Mouse (Mus musculus): ENCODE measurements around the gene Gm38392.

DNA sequence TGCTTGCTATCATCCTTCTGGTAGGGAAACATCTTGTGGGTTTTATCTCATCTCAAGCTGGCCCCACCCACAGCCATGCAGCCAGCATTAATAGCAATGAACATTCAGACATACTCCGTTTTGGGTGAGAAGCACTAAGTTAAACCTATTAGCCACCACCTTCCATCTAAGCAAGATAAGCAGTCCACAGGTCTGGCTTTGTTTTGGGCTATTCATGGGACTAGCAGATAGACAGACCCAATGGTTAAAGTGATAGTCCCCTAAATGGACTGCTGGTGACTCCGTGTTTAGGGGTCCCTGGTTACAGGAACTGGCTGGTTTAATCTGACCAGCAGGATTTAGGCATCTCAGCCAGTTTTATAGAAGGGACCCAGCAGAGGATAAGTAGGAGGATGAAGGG is 74.0 kb downstream of the Gm38392 start:
- TF ChIP-seq EP300 (IDR thresholded peaks at IDR 0.05; ENCODE audit: low read depth) (no peak), CTCF (IDR thresholded peaks at IDR 0.05; ENCODE audit: low read depth) (no peak)

Data from liver, postnatal 0 days (tissue).